Mouse (Mus musculus): ENCODE data around the gene Cep83.

The Cep83 gene

GRCm38 (mm10) chr10:94827890-94828733 is 139.7 kb downstream of the Cep83 start:
- no peak for DNase-seq

DNA sequence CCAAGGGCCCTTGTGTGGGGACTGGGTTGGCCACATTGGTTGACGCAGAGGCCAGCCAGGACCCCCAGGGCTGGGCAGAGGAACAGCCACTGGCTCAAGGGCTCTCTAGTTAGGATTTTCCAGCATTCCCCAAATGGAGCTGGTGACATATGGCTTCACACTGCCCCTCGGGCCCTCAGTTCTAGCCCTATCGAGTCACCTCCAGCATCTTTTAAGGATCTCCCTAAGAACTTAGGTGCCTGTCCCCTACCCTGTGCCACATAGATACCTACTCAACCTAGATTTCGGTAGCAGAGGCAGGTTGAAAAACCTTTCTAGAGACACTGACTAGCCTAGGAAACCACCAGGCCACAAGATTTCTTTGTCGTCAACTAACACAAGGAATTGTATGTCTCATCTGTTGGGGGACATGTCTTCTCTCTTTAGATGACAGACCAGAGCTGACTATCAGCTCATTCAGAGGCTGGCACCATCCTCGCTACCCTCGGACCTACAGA is 140.3 kb downstream of the Cep83 start:
- DNase-seq: no peak

GRCm38 (mm10) chr10:94829407-94829806 is 141.0 kb downstream of the Cep83 start:
- peak; percentile 90 for DNase-seq

DNA sequence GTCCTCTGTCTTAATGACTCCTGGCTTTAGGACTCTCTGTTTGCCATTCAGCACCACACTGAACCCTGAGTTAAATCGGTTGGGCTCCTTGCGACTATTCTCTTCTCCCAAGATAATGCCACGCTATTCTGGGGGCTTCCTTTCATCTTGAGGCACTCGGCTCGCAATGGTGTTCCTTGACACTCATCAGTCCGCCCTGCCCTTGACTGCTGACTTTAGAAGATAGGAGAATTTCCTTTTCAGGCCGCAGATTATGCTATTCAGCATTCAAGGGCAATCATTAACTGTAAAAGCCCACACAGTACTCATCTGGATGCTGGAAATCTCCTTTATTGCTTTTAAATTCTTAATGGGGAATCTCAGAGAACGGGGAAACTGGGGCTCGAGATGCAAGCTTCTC is 147.4 kb downstream of the Cep83 start:
- DNase-seq: no peak

All from right cerebral cortex, postnatal 25 days (tissue).